Mouse (Mus musculus): ENCODE results near the gene Unc119. TPM values are rescaled to one million over a fixed set of nuclear protein-coding genes. Genes with fewer than 3 reads are reported as not detected.

Unc119 gene
- polyA plus RNA-seq, 2 experiments = 20.9 to 33.5 TPM

GRCm38 (mm10) chr11:78305272-78305671, 38.0 kb upstream of the Unc119 start:
- no peak for ATAC-seq (ENCODE audit: insufficient read depth)

GRCm38 (mm10) chr11:78310861-78311511, 32.3 kb upstream of the Unc119 start:
- no peak overlapping the region for H3K27ac ChIP-seq
- H3K4me3 ChIP-seq (ENCODE audit: insufficient read depth in 1 of 2, low read depth in 2 of 2, low read length in 2 of 2) = no peak overlapping the region
- no peaks in the 10 kb centered on the region for H3K27me3 ChIP-seq (ENCODE audit: control insufficient read depth, insufficient read depth, low read length)
- H3K4me2 ChIP-seq (ENCODE audit: low read depth) = no peak overlapping the region
- WGBS (ENCODE audit: insufficient replicate concordance) = 87% methylated on average over 8 of the region's 8 CpGs
- H3K9ac ChIP-seq (replicated peaks) = no peak overlapping the region
- ATAC-seq (ENCODE audit: insufficient read depth) (no peak), DNase-seq (ENCODE audit: low read depth in 3 of 3, low spot score in 3 of 3) (no peak)
- peaks cover 87% of the 10 kb centered on the region for H3K36me3 ChIP-seq (replicated peaks; ENCODE audit: control insufficient read depth, insufficient read depth, low read depth)
- H3K9me3 ChIP-seq (ENCODE audit: control insufficient read depth, low read length) = no peaks in the 10 kb centered on the region
- H3K4me1 ChIP-seq (replicated peaks; ENCODE audit: control insufficient read depth in 2 of 2, insufficient read depth in 2 of 2, low read length in 1 of 2) = peaks cover 5 to 7% of the 10 kb centered on the region in 2 experiments; a peak in 2 of 4 replicates
- TF ChIP-seq EP300 (IDR thresholded peaks at IDR 0.05; ENCODE audit: low read depth) = no peak
- TF ChIP-seq CTCF (IDR thresholded peaks at IDR 0.05; ENCODE audit: low read depth) = no peak

More at GRCm38 (mm10) chr11:78305272-78305671, 38.0 kb upstream of the Unc119 start:
- Histone ChIP-seq H3K4me2 (ENCODE audit: low read depth) (peak overlapping the region; percentile 36), H3K4me1 (replicated peaks; ENCODE audit: control insufficient read depth in 2 of 2, insufficient read depth in 2 of 2, low read length in 1 of 2) (peaks cover 10 to 12% of the 10 kb centered on the region in 2 experiments), H3K9ac (replicated peaks) (no peak overlapping the region), H3K27me3 (ENCODE audit: control insufficient read depth, insufficient read depth, low read length) (no peaks in the 10 kb centered on the region), H3K4me3 (ENCODE audit: insufficient read depth in 1 of 2, low read depth in 2 of 2, low read length in 2 of 2) (peak overlapping the region; percentile 11 to 12; a peak in 3 of 4 replicates), H3K9me3 (ENCODE audit: control insufficient read depth, low read length) (no peaks in the 10 kb centered on the region), H3K36me3 (replicated peaks; ENCODE audit: control insufficient read depth, insufficient read depth, low read depth) (peaks cover 68% of the 10 kb centered on the region), H3K27ac (no peak overlapping the region)
- no peak for DNase-seq (ENCODE audit: low read depth in 3 of 3, low spot score in 3 of 3)
- WGBS (ENCODE audit: insufficient replicate concordance) = 82% methylated on average over 4 of the region's 4 CpGs
- TF ChIP-seq EP300 (IDR thresholded peaks at IDR 0.05; ENCODE audit: low read depth) (no peak), CTCF (IDR thresholded peaks at IDR 0.05; ENCODE audit: low read depth) (no peak)

- ATAC-seq (ENCODE audit: insufficient read depth) (no peak), DNase-seq (ENCODE audit: low read depth in 3 of 3, low spot score in 3 of 3) (no peak)
- no peaks in the 10 kb centered on the region for H3K4me1 ChIP-seq (replicated peaks; ENCODE audit: control insufficient read depth in 2 of 2, insufficient read depth in 2 of 2, low read length in 1 of 2)
- no peak overlapping the region for H3K27ac ChIP-seq
- peaks cover 91% of the 10 kb centered on the region for H3K36me3 ChIP-seq (replicated peaks; ENCODE audit: control insufficient read depth, insufficient read depth, low read depth)
- H3K4me2 ChIP-seq (ENCODE audit: low read depth) = no peak overlapping the region
- no peak overlapping the region for H3K9ac ChIP-seq (replicated peaks)
- 94% methylated on average over 2 of the region's 2 CpGs for WGBS (ENCODE audit: insufficient replicate concordance)
- H3K9me3 ChIP-seq (ENCODE audit: control insufficient read depth, low read length) = no peaks in the 10 kb centered on the region
- TF ChIP-seq EP300 (IDR thresholded peaks at IDR 0.05; ENCODE audit: low read depth) (no peak), CTCF (IDR thresholded peaks at IDR 0.05; ENCODE audit: low read depth) (no peak)
- no peak overlapping the region for H3K4me3 ChIP-seq (ENCODE audit: insufficient read depth in 1 of 2, low read depth in 2 of 2, low read length in 2 of 2)
- no peaks in the 10 kb centered on the region for H3K27me3 ChIP-seq (ENCODE audit: control insufficient read depth, insufficient read depth, low read length)
Measured at GRCm38 (mm10) chr11:78313662-78314061, 29.6 kb upstream of the Unc119 start.

- Histone ChIP-seq H3K9ac (replicated peaks) (no peak overlapping the region), H3K4me1 (replicated peaks; ENCODE audit: control insufficient read depth in 2 of 2, insufficient read depth in 2 of 2, low read length in 1 of 2) (peaks cover 5 to 9% of the 10 kb centered on the region in 2 experiments), H3K36me3 (replicated peaks; ENCODE audit: control insufficient read depth, insufficient read depth, low read depth) (peaks cover 92% of the 10 kb centered on the region), H3K9me3 (ENCODE audit: control insufficient read depth, low read length) (no peaks in the 10 kb centered on the region), H3K4me2 (ENCODE audit: low read depth) (no peak overlapping the region), H3K4me3 (ENCODE audit: insufficient read depth in 1 of 2, low read depth in 2 of 2, low read length in 2 of 2) (no peak overlapping the region), H3K27me3 (ENCODE audit: control insufficient read depth, insufficient read depth, low read length) (no peaks in the 10 kb centered on the region), H3K27ac (no peak overlapping the region)
- no peak for DNase-seq (ENCODE audit: low read depth in 3 of 3, low spot score in 3 of 3)
- 87% methylated on average over 2 of the region's 2 CpGs for WGBS (ENCODE audit: insufficient replicate concordance)
- TF ChIP-seq EP300 (IDR thresholded peaks at IDR 0.05; ENCODE audit: low read depth) (no peak), CTCF (IDR thresholded peaks at IDR 0.05; ENCODE audit: low read depth) (no peak)
- no peak for ATAC-seq (ENCODE audit: insufficient read depth)
Measured at GRCm38 (mm10) chr11:78318411-78318810, 24.9 kb upstream of the Unc119 start.

GRCm38 (mm10) chr11:78322076-78322831, 21.0 kb upstream of the Unc119 start:
- 75% methylated on average over 2 of the region's 2 CpGs for WGBS (ENCODE audit: insufficient replicate concordance)
- no peaks in the 10 kb centered on the region for H3K27me3 ChIP-seq (ENCODE audit: control insufficient read depth, insufficient read depth, low read length)
- H3K9ac ChIP-seq (replicated peaks) = no peak overlapping the region
- DNase-seq (ENCODE audit: low read depth in 3 of 3, low spot score in 3 of 3) (no peak), ATAC-seq (ENCODE audit: insufficient read depth) (no peak; the same call in 1 of the 2 replicates)
- peaks cover 6 to 9% of the 10 kb centered on the region in 2 experiments for H3K4me1 ChIP-seq (replicated peaks; ENCODE audit: control insufficient read depth in 2 of 2, insufficient read depth in 2 of 2, low read length in 1 of 2)
- TF ChIP-seq CTCF (IDR thresholded peaks at IDR 0.05; ENCODE audit: low read depth) (no peak), EP300 (IDR thresholded peaks at IDR 0.05; ENCODE audit: low read depth) (no peak)
- no peak overlapping the region for H3K4me3 ChIP-seq (ENCODE audit: insufficient read depth in 1 of 2, low read depth in 2 of 2, low read length in 2 of 2)
- H3K36me3 ChIP-seq (replicated peaks; ENCODE audit: control insufficient read depth, insufficient read depth, low read depth) = peaks cover 54% of the 10 kb centered on the region
- peak overlapping the region; percentile 49 for H3K4me2 ChIP-seq (ENCODE audit: low read depth)
- H3K9me3 ChIP-seq (ENCODE audit: control insufficient read depth, low read length) = no peaks in the 10 kb centered on the region
- H3K27ac ChIP-seq = no peak overlapping the region
